Mouse (Mus musculus): ENCODE data around the gene Peli2.

GRCm38 (mm10) chr14:48132241-48132640 is 11.6 kb downstream of the Peli2 start:
- no peak for TF ChIP-seq CTCF (IDR thresholded peaks at IDR 0.05; ENCODE audit: control insufficient read depth, insufficient read depth, low read length)
- no peak for TF ChIP-seq POLR2A (IDR thresholded peaks at IDR 0.05; ENCODE audit: borderline replicate concordance, control insufficient read depth, low read depth, low read length)

Measured in bone marrow, adult 2 months (tissue).